Mouse (Mus musculus): ENCODE measurements at regions not wholly inside any gene's neighbourhood (a gene's known extent, or its start where the extent isn't known, plus 50 kb on each side); places are given as distances from the start of the nearest gene placed in this dataset.

DNA sequence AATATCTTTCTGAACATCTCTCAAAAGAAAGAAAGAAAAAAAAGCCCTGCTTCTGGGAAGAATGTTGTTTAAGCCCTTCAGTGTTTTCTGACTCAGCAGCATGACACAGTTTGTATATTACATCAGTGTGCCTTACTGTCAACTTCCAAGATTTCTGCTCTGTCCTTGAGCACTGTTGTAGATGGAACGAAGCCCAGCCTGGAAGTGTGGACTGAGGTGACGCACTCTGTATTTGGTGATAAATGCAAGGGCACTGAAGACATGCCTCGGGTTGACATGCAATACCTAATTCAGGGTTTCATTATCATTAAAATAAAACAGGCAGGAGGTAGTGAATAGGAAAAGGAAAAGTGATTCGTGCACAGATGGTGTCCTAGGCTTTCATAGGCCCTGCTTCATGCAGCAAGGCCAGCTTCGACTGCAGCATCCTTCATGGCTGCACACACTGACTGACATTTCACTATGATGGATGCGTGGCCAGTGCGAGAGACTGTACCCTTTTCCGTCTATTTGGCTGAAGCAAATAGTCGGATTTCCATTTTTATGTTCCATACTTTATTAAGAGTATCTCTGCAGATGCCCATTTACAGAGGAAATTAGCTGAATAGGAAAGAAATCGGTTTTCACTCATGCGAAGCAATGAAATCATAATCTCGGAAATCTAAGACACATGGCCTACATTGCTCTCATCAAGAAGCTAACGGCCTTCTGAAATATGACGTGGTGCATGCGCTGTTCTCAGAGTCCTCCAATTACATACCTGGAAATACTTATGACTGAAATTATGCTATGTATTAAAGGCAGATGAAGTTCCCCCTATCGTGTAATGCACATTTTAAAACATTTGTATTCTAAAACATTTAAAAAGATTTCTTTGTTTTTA lies 400.7 kb upstream of the Nr5a2 start:
- Histone ChIP-seq H3K4me2 (replicated peaks) (no peak overlapping the region), H3K27me3 (no peaks in the 10 kb centered on the region), H3K36me3 (no peaks in the 10 kb centered on the region), H3K4me1 (0 out of 2 replicates have a peak, but pooled peaks cover 2% of the 10 kb centered on the region), H3K9me3 (no peaks in the 10 kb centered on the region), H3K4me3 (no peak overlapping the region), H3K27ac (replicated peaks) (peak overlapping the region; percentile 40; the same call in 1 of the 2 replicates), H3K9ac (replicated peaks) (no peak overlapping the region)
- 66% methylated on average over 16 of the region's 16 CpGs for WGBS
- ATAC-seq (replicated peaks) = peak; percentile 68; the same call in 1 of the 2 replicates

DNA sequence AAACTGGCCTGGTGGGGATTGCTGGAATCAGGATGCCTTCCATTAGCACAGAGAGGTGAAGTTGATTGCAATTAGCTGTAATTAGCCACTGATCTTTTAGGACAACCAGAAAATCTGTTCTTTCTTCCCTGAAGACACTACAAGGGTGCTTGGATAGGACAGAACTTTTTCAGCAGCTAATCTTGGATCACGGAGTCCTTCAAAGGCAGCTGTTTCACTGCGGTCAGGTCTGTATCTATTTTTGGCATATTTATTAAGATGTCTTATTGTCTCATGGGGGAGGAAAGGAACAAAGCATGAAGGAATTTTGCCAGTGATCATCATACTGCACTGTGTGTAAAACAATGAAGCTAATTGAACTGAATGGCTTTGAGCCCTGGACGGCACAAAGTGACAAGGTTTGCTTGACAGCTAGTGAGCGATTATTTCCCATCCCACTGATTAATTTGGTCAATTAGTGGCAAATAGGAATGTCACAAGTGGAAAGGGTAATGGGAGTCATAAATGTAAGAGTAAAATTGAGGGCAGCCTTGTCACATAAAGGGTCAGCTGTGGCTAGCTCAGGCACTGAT lies 395.8 kb upstream of the Nr5a2 start:
- no peaks in the 10 kb centered on the region for H3K36me3 ChIP-seq
- 34% methylated on average over 4 of the region's 4 CpGs for WGBS
- no peak overlapping the region for H3K4me3 ChIP-seq
- no peaks in the 10 kb centered on the region for H3K9me3 ChIP-seq
- H3K27ac ChIP-seq (replicated peaks) = no peak overlapping the region
- H3K9ac ChIP-seq (replicated peaks) = no peak overlapping the region
- H3K27me3 ChIP-seq = no peaks in the 10 kb centered on the region
- 0 out of 2 replicates have a peak, but pooled peaks cover 2% of the 10 kb centered on the region for H3K4me1 ChIP-seq
- no peak overlapping the region for H3K4me2 ChIP-seq (replicated peaks)
- ATAC-seq (replicated peaks) = no peak

DNA sequence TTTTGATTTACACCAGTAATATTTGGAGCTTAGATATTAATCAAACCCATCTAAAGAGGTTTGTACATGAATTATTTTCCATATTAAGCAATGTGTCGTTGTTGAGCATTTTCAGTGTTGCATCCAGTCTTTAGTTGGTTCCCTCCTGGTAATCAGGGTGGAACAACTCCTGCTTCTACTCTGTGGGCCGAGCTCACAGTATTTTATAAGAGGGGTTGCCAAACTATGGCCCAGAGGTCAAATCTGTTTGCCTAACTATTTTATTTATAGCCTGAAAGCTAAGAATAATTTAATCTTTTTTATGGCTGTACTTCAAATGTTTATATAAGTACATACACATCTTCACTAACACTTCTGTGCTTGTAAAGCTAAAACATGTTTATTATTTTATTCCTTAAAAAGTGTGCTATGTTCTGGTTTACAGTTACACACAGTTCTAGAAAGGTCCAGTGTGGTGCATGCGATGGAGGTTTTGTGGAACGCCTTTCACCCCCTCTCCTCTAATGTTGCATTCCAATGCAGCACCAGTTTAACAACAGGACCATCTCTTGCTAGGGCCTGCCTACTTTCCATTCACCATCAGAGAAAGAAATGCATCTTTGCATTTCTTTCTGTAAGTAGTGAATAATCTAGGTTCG lies 392.3 kb upstream of the Nr5a2 start:
- H3K27me3 ChIP-seq = no peaks in the 10 kb centered on the region
- H3K27ac ChIP-seq (replicated peaks) = no peak overlapping the region
- no peak overlapping the region for H3K4me2 ChIP-seq (replicated peaks)
- H3K36me3 ChIP-seq = no peaks in the 10 kb centered on the region
- 88% methylated on average over 5 of the region's 5 CpGs for WGBS
- no peaks in the 10 kb centered on the region for H3K9me3 ChIP-seq
- no peak for ATAC-seq (replicated peaks)
- no peak overlapping the region for H3K4me3 ChIP-seq
- H3K4me1 ChIP-seq = no peaks in the 10 kb centered on the region
- no peak overlapping the region for H3K9ac ChIP-seq (replicated peaks)

DNA sequence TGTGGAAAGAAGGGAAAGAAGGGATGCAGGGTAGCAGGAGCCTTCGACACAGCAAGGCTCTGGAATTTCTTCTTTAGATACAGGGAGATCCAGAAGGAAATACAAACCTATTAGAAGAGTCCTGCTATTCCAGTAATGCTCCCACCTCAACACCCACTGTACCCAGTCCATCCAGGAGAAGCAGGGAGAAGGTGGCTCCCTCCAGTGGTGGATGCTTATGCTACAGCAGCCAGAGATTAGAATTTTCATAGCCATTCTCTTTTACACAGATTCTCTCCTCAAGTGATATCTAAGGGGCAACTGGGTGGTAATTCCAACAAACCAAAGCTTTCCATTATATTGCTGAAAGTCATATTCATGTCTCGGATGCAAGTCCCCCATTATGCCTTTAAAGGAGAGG lies 373.9 kb upstream of the Nr5a2 start:
- no peak overlapping the region for H3K4me2 ChIP-seq (replicated peaks)
- no peak overlapping the region for H3K27ac ChIP-seq (replicated peaks)
- 92% methylated on average over 2 of the region's 2 CpGs for WGBS
- H3K4me3 ChIP-seq = no peak overlapping the region
- H3K4me1 ChIP-seq = peaks cover 31% of the 10 kb centered on the region
- H3K9ac ChIP-seq (replicated peaks) = no peak overlapping the region
- H3K36me3 ChIP-seq = no peaks in the 10 kb centered on the region
- H3K9me3 ChIP-seq = no peaks in the 10 kb centered on the region
- ATAC-seq (replicated peaks) = no peak
- no peaks in the 10 kb centered on the region for H3K27me3 ChIP-seq

DNA sequence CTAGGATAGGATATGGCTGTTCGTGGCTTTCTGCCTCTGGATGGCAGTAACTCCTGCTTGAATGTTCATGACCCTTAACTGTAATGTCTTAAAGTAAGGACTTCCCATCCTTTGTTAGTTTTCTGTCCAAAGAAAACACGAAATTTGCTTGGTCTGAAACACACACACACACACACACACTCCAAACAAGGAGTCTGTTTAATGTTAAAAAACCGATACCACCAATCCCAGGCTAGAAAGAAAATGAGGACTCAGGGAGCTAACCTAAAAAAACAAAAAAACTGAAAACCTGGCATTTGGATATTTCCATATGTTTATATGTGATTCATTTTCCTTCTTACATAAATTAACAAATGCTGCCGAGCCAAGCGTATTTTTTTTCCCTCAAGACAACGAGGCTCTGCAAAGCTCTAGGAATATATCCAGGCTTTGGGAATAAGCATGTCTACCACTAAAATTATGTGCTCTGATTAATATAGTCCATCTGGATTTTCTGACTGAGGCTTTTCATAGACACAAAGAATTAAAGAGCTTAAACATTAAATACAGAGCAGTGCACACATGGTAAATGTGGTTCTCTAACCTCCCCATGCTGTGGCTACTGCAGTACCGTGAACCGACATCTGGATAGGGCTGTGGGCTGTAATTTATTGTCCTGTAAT lies 372.0 kb upstream of the Nr5a2 start:
- Histone ChIP-seq H3K9me3 (no peaks in the 10 kb centered on the region), H3K27me3 (no peaks in the 10 kb centered on the region), H3K36me3 (no peaks in the 10 kb centered on the region), H3K27ac (replicated peaks) (peak overlapping the region; percentile 91), H3K4me2 (replicated peaks) (peak overlapping the region; percentile 23; the same call in 1 of the 2 replicates), H3K4me3 (no peak overlapping the region), H3K9ac (replicated peaks) (no peak overlapping the region), H3K4me1 (peaks cover 31% of the 10 kb centered on the region)
- ATAC-seq (replicated peaks) = peak; percentile 86
- 28% methylated on average over 8 of the region's 8 CpGs for WGBS

DNA sequence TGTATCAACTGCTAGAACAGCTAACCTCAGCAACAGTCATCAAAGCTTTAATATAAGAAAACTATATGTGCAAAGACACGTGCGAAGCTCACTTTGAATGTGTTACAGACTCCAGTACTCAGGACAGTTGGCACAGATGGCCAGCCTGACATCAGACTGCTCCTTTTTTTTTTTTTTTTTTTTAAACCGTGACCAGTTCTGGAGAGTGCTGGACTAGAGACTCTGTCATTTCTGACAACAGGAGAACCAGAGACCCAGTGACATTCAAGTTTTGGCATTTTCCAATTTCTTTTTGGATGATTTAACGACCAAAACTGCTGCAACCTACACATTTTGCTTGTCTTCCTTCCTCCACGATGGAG lies 371.5 kb upstream of the Nr5a2 start:
- H3K4me1 ChIP-seq = peaks cover 31% of the 10 kb centered on the region
- peak overlapping the region; percentile 23; the same call in 1 of the 2 replicates for H3K4me2 ChIP-seq (replicated peaks)
- H3K9ac ChIP-seq (replicated peaks) = no peak overlapping the region
- H3K27me3 ChIP-seq = no peaks in the 10 kb centered on the region
- H3K36me3 ChIP-seq = no peaks in the 10 kb centered on the region
- ATAC-seq (replicated peaks) = peak; percentile 58
- H3K27ac ChIP-seq (replicated peaks) = peak overlapping the region; percentile 91
- H3K9me3 ChIP-seq = no peaks in the 10 kb centered on the region
- no peak overlapping the region for H3K4me3 ChIP-seq
- 39% methylated on average over 5 of the region's 5 CpGs for WGBS

DNA sequence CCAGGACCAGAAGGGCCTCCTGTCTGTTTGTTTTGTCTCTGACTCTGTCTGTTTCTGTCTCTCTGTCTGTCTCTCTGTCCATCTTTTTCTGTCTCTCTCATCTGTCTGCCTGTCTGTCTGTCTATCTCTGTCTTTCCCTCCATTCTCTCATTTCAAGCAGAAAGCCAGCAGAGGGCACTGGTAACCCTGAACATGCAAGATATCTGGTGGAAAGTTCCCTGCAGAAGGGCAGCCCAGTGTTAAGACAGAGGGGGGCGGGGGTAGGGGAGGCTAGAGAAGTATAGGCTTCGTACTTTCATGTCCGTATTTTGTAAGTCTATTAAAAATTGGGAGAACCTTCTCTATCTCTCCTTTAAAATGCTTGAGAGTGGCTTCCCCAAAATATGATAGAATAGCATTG lies 370.4 kb upstream of the Nr5a2 start:
- H3K4me1 ChIP-seq = peaks cover 31% of the 10 kb centered on the region
- no peak overlapping the region for H3K9ac ChIP-seq (replicated peaks)
- ATAC-seq (replicated peaks) = peak; percentile 54
- no peak overlapping the region for H3K4me3 ChIP-seq
- H3K9me3 ChIP-seq = no peaks in the 10 kb centered on the region
- H3K27ac ChIP-seq (replicated peaks) = no peak overlapping the region
- H3K27me3 ChIP-seq = no peaks in the 10 kb centered on the region
- H3K36me3 ChIP-seq = no peaks in the 10 kb centered on the region
- 29% methylated on average over 3 of the region's 3 CpGs for WGBS
- H3K4me2 ChIP-seq (replicated peaks) = no peak overlapping the region

DNA sequence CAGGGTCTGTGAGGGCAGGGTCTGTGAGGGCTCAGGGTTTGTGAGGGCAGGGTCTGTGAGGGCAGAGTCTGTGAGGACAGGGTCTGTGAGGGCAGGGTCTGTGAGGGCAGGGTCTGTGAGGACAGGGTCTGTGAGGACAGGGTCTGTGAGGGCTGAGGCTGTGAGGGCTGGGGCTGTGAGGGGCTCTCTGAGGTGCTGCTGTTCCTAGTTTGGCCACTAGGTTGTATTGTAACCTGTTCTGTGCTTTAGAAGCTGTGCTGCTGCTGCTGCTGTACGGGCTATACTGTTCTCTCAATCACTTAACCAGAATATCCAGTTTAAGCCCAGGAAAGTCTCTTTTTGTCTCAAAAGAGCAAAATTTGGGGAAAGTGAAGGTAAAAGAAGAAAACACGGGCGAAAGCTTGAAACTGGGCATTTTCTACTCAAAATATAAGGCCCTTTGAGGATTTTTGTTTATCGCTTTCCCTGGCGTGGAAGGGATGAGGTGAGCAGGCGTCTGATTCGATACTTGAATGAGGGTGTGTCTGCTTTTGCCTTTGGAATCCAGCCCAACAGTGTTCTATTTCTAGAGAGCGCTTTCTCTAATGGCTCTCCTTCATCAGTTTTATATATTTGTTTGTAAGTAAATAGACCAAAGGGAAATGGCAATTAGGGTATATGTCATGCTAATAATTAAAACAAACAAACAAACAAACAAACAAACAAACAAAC lies 363.8 kb upstream of the Nr5a2 start:
- peak overlapping the region; percentile 20 for H3K4me2 ChIP-seq (replicated peaks)
- H3K4me3 ChIP-seq = peak overlapping the region; percentile 17; the same call in 1 of the 2 replicates
- ATAC-seq (replicated peaks) = peak; percentile 91

DNA sequence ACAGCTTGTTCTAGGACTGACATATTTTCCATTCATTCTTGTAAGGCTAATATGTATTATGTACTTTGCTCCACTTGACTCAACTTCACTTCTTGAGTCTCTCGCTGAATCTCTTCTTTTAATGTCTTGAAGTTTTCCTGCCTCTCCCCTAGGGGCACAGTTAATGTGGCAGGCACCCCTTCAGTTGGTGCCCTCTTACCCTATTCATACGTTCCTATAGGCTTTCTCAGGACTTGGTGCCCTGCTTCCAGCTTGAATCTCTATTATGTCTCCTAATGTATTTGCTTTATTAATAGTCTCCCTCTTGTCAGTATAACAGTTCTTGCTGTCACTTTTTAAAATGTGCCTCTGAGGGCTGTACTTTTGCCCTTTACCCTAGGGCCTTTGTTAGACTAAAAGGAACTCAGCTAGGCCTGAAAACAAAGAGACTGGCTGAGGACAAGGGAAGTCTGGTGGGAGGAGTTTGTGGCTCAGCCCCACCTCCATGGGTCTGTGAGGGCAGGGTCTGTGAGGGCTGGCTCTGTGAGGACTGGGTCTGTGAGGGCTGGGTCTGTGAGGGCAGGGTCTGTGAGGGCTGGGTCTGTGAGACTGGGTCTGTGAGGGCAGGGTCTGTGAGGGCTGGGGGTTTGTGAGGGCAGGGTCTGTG lies 362.9 kb upstream of the Nr5a2 start:
- 13% methylated on average over 2 of the region's 2 CpGs for WGBS
- no peak overlapping the region for H3K27ac ChIP-seq (replicated peaks)
- peak; percentile 85 for ATAC-seq (replicated peaks)

More for the DNA sequence above, 363.8 kb upstream of the Nr5a2 start:
- no peaks in the 10 kb centered on the region for H3K36me3 ChIP-seq
- H3K4me1 ChIP-seq = peaks cover 3% of the 10 kb centered on the region; the same call in 1 of the 2 replicates
- 32% methylated on average over 8 of the region's 8 CpGs for WGBS
- H3K9ac ChIP-seq (replicated peaks) = no peak overlapping the region
- no peaks in the 10 kb centered on the region for H3K27me3 ChIP-seq
- no peaks in the 10 kb centered on the region for H3K9me3 ChIP-seq
- H3K27ac ChIP-seq (replicated peaks) = peak overlapping the region; percentile 3; the same call in 1 of the 2 replicates

DNA sequence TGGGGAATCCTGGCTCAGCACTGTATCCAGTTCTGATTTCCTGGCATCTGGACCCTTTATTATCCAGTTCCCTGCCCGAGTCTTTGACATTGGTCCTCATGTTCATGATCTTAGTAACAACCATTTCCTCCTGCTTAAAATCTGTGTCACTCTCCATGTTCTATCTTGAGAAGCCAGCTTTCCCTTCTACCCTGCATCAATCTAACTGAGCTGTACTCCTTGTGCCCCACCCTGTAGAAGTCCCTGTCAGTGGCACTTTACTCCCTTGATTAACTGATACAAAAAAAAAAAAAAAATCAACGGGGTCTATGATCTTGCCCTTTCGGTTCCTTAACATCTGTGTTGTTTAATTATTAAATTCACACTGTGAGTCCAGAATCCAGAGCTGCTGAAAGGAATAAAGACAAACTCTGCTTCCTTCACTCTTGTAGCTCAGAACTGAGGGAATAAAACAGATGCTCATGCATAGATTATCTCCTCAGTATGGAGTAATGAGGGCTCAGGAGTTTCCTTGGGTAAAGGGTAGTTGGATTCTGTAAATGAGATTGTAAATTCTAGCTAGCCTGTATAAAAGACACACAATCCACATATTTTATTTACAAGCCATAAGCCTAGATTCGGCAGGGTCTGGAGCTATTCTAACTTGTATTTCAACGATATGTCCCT lies 342.6 kb upstream of the Nr5a2 start:
- Histone ChIP-seq H3K27me3 (no peaks in the 10 kb centered on the region), H3K9me3 (no peaks in the 10 kb centered on the region), H3K36me3 (no peaks in the 10 kb centered on the region), H3K4me1 (no peaks in the 10 kb centered on the region), H3K27ac (replicated peaks) (peak overlapping the region; percentile 27; the same call in 1 of the 2 replicates), H3K4me2 (replicated peaks) (no peak overlapping the region), H3K4me3 (no peak overlapping the region), H3K9ac (replicated peaks) (no peak overlapping the region)
- no peak; the same call in 1 of the 2 replicates for ATAC-seq (replicated peaks)
- 69% methylated on average over 5 of the region's 5 CpGs for WGBS

More for the DNA sequence above, 362.9 kb upstream of the Nr5a2 start:
- Histone ChIP-seq H3K9ac (replicated peaks) (no peak overlapping the region), H3K4me2 (replicated peaks) (no peak overlapping the region), H3K4me3 (no peak overlapping the region), H3K4me1 (peaks cover 3% of the 10 kb centered on the region; the same call in 1 of the 2 replicates), H3K9me3 (no peaks in the 10 kb centered on the region), H3K27me3 (no peaks in the 10 kb centered on the region), H3K36me3 (no peaks in the 10 kb centered on the region)
